Mouse (Mus musculus): ENCODE measurements around the gene Mif.

GRCm38 (mm10) chr10:75818641-75819040 is 41.4 kb downstream of the Mif start:
- TF ChIP-seq CTCF (IDR thresholded peaks at IDR 0.05; ENCODE audit: extremely low read depth, insufficient read depth, low read length) (no peak), POLR2A (IDR thresholded peaks at IDR 0.05; ENCODE audit: extremely low read depth, insufficient read depth, low read length) (no peak)
